Mouse (Mus musculus) megakaryocyte, embryonic 14.5 days (primary cell): ENCODE data around the gene Slc25a39.

ENCODE experiments used
- FLI1 ChIP-seq: IDR thresholded peaks from 2 replicates; pipeline ENCODE4 v1.6.1; 2012; ENCODE audit warnings: low read length, inconsistent platforms, mixed read lengths
- GATA1 ChIP-seq: IDR thresholded peaks from 3 replicates; pipeline ENCODE4 v1.6.1; 2012; ENCODE audit warnings: mixed read lengths, low read length, inconsistent platforms, borderline replicate concordance

DNA sequence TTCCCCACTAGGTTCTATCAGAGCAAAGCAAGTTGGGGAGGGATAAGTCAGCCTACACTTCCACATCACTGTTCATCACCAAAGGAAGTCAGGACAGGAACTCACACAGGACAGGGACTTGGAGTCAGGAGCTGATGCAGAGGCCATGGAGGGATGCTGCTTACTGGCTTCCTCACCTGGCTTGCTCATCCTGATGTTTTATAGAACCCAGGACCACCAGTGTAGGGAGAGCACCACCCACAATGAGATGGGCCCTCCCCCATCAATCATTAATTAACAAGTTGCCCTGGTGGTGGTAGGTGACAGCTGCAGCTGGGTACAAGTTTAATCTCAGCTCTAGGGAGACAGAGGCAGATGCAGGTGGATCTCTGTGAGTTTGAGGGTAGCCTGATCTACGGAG lies 9.4 kb upstream of the Slc25a39 start:
- no peak for TF ChIP-seq GATA1
- TF ChIP-seq FLI1, result no peak
